Mouse (Mus musculus) left cerebral cortex, adult 2 months (tissue): ENCODE measurements around the gene Itpr1. TPM values are rescaled to one million over a fixed set of nuclear protein-coding genes. Genes with fewer than 3 reads are reported as not detected.

Source experiments
- DNase-seq, 2 experiments: peaks; one replicate each; pipeline ENCODE4 v3.0.0; 2021 to 2022; ENCODE audit warnings: low spot score in 2 of 2, mixed read lengths in 1 of 2; ENCODE audit errors: extremely low spot score in 1 of 2
- H3K27ac ChIP-seq: fragments of 200-600 bp; 2 replicates; pipeline ENCODE4 v1.8.1; 2022
- H3K4me3 ChIP-seq: fragments of 200-600 bp; 2 replicates; pipeline ENCODE4 v1.8.1; 2022
- CTCF ChIP-seq: fragments of 200-600 bp; IDR thresholded peaks from 2 replicates; pipeline ENCODE4 v1.8.1; 2022; ENCODE audit warnings: antibody characterized with exemption, mild to moderate bottlenecking, moderate library complexity
- intact Hi-C: fragments of 180-260 bp; cut with DNase I; formaldehyde crosslinking; loops from one replicate; pipeline ENCODE4 v1.15.1; 2025
- total RNA-seq, 2 experiments: library from RNA; stranded (reverse); gene quantifications; 2 replicates each; pipeline ENCODE4 v1.2.3; 2021

The Itpr1 gene
- total RNA-seq, 2 experiments from 2014 or later: 459 to 480 TPM

DNA sequence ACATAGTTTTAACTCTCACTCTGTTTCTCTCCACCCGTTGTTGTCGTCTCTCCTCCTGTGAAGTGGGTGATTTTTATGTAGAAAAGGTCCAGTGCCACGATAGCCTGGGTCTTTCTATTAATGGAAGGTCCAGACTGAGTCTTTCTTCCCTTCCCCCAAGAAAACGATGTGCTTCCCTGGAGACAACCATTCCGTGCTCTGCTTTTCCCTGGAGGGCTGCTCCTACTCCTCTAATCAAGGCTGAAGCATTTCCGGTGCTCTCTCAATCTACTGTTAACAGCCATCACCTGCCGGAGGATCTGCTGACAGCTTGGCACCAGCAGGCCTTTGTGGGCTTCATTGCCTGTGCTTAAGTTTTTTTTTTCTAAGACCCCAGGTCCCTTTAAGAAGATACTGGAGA is 60.6 kb downstream of the Itpr1 start:
- H3K4me3 ChIP-seq: no peak overlapping the region
- DNase-seq: no peak
- TF ChIP-seq CTCF: no peak
- H3K27ac ChIP-seq: no peak overlapping the region
- intact Hi-C loops: no loop called here

- Histone ChIP-seq H3K4me3 (no peak overlapping the region), H3K27ac (no peak overlapping the region)
- no peak for DNase-seq
- intact Hi-C loops: no loop called here
- TF ChIP-seq CTCF: no peak
These were observed 61.6 kb downstream of the Itpr1 start for GRCm38 (mm10) chr6:108274364-108275084.

DNA sequence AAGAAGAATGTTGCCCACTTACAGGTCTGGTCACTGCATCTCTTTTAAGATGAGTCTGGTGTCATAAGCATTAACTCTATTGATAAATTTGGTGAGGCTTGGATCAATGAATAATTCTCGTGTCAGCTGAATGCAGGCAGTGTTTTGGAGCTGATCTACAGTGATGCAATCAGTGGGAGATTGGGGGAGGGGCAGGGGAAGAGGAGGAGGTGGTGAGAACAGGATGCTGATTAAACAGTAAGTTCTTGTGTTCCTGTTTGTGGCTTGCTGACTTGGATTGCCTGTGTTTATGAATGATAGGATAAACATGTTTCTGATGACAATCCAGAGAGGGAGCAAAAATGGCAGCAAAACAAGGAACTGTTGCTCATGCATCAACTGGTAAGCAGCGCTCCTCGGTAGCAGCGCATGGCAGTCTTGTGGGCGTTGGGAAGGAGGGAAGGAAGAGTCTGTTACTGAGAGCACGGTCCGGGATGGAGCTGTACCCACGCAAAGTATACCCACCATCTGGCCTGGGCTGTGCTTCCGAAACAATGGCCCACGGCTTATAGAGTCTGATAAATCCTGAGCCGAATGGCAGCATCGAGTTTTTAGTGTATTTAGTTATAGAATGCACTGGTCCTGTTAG is 64.1 kb downstream of the Itpr1 start:
- Histone ChIP-seq H3K4me3 (no peak overlapping the region), H3K27ac (no peak overlapping the region)
- peak; percentile 52 to 61 for DNase-seq
- intact Hi-C loops: loop anchor here (1.0 kb wide), 1 partner anchor 44 kb away; no protein-coding TSS in a partner anchor
- no peak for TF ChIP-seq CTCF

DNA sequence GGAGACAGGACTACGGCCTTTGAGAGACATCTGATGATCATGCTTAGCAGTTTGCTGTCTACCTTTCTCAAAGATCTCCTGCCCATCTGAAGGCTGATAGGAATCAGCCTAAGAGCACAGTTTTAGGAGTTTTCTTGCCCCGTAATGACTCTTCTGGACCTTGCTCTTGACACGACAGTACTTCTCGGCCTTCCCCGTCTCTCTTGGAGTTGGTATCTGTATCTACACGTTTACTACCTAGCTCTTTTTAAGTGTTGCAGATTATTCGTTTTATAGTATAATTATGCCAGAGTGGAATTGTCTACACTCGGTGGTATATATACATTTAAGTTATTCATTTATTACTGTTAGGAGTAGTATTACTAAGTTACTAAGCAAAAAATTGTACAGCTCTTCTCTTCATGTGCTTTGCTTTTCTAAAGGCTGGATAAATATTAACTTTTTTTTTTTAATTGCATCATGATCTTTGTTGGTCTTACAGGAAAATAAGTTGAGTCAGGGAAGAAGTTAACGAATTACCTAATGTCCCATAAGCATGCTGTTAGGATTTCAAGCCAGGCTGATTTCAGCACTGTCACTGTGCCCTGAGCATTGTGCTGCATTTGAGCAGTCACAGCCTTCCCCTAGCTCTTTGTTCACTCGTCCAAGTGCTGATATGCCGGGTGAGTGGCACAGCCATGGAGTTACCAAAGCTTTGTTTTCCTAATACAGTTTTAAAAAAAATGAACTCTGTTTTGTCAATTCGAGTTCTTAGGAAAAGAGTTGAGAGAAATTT is 64.9 kb downstream of the Itpr1 start:
- H3K27ac ChIP-seq: 0 out of 2 replicates have a peak overlapping the region, but pooled peaks have one; percentile 4

DNA sequence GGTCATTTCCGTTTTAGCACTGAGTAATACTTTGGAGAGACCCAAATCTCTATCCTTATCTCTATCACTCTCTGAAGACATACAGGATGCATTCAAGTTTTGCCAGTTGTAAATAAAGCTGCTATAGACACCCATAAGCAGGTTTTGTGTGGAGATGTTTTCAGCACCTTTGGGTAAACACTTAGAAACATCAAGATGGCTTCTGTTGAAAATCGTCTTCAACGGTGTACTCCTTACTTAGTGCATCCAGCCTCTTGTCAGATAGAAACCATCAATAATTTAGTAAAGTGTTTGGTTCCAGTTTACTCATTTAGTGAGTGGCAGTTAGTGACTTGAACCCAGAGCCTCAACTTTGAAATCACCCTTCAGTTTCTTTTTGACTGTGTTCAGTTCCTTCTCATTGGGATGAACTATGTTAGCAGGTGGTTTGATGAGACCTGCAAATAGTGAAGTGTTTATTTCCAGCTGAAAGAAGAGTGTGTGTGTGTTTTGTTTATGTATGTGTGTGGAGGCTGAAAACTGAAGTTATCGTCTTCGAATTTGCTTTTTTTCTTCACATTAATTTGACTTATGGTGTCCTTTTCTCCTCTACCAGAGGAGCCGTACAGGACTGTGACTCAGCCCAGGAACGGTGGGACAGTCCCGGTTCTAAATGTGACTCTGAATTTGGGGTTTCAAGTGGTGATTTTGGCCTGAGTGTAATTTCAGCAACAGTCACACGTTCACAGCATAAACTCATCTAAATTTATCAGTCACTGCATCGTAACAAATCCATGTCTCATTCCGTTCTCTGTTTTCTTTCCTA is 66.1 kb downstream of the Itpr1 start:
- Histone ChIP-seq H3K27ac (no peak overlapping the region), H3K4me3 (no peak overlapping the region)
- DNase-seq: no peak
- intact Hi-C loops: no loop called here
- no peak for TF ChIP-seq CTCF

More for the DNA sequence above, 64.9 kb downstream of the Itpr1 start:
- no peak for DNase-seq
- no peak for TF ChIP-seq CTCF
- no peak overlapping the region for H3K4me3 ChIP-seq
- intact Hi-C loops: loop anchor here (1.0 kb wide), 1 partner anchor 43 kb away; no protein-coding TSS in a partner anchor

DNA sequence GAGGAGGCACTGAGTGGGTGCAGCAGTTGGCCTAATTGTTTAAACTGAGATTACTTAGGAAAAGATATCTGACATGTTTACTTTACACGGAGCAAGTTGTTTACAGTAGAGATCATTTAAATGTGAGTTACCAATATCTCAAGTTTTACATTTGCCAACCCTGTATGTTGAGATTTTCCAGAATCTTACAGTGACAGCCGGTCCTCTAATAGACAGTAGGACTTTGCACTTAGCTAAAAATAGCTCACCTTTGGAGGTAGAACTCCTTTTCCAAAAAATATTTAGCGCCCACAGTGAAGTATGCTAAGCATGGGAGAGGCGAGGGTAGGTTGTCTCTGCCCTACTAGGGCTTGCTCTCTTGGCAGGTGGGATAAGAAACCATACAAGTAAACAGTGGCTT is 69.2 kb downstream of the Itpr1 start:
- DNase-seq: no peak
- TF ChIP-seq CTCF: no peak
- intact Hi-C loops: no loop called here
- no peak overlapping the region for H3K4me3 ChIP-seq
- H3K27ac ChIP-seq: no peak overlapping the region

- H3K4me3 ChIP-seq: no peak overlapping the region
- TF ChIP-seq CTCF: no peak
- intact Hi-C loops: no loop called here
- H3K27ac ChIP-seq: no peak overlapping the region
- DNase-seq: no peak
These were observed 69.7 kb downstream of the Itpr1 start for GRCm38 (mm10) chr6:108282621-108283020.

GRCm38 (mm10) chr6:108284688-108285087 is 71.8 kb downstream of the Itpr1 start:
- no peak for TF ChIP-seq CTCF

GRCm38 (mm10) chr6:108288979-108289378 is 76.1 kb downstream of the Itpr1 start:
- no peak for DNase-seq
- H3K4me3 ChIP-seq: no peak overlapping the region
- intact Hi-C loops: no loop called here
- peak overlapping the region; percentile 21 for H3K27ac ChIP-seq
- no peak for TF ChIP-seq CTCF

More at GRCm38 (mm10) chr6:108284688-108285087, 71.8 kb downstream of the Itpr1 start:
- Histone ChIP-seq H3K27ac (no peak overlapping the region), H3K4me3 (no peak overlapping the region)
- intact Hi-C loops: no loop called here
- DNase-seq: no peak

GRCm38 (mm10) chr6:108290978-108291377 is 78.1 kb downstream of the Itpr1 start:
- TF ChIP-seq CTCF: no peak
- DNase-seq: no peak
- intact Hi-C loops: no loop called here
- H3K27ac ChIP-seq: no peak overlapping the region
- no peak overlapping the region for H3K4me3 ChIP-seq

- intact Hi-C loops: no loop called here
- H3K4me3 ChIP-seq: no peak overlapping the region
- TF ChIP-seq CTCF: no peak
- no peak for DNase-seq
- no peak overlapping the region for H3K27ac ChIP-seq
These were observed 78.7 kb downstream of the Itpr1 start for GRCm38 (mm10) chr6:108291556-108291955.
